Mouse (Mus musculus) lung, postnatal 0 days (tissue): Measurements from ENCODE around the gene Tekt4. TPM values are rescaled to one million over a fixed set of nuclear protein-coding genes. Genes with fewer than 3 reads are reported as not detected.

ENCODE experiments used
- ATAC-seq: fragments of 200-750 bp; cut with Nextera tagmentation; 2 replicates; pipeline ENCODE4 v1.8.0; 2017; ENCODE audit warnings: moderate library complexity
- DNase-seq: peaks from one replicate; pipeline ENCODE4 v3.0.0-alpha.2; 2016; ENCODE audit warnings: low spot score
- H3K27ac ChIP-seq: fragments of 300-500 bp; sonication (generic); 2 replicates; pipeline ENCODE4 v1.5.1; 2014; ENCODE audit warnings: antibody characterized with exemption, mild to moderate bottlenecking, low read length, mixed read lengths
- H3K27me3 ChIP-seq: fragments of 300-500 bp; sonication (generic); replicated peaks from 2 replicates; pipeline ENCODE4 v1.6.1; 2014; ENCODE audit warnings: low read length, mixed read lengths; ENCODE audit not compliant: insufficient read depth
- H3K36me3 ChIP-seq: fragments of 300-500 bp; sonication (generic); 2 replicates; pipeline ENCODE4 v1.6.1; 2014; ENCODE audit warnings: low read length, mixed read lengths; ENCODE audit not compliant: insufficient read depth
- H3K4me1 ChIP-seq: fragments of 300-500 bp; sonication (generic); 2 replicates; pipeline ENCODE4 v1.6.1; 2014; ENCODE audit warnings: antibody characterized with exemption, low read depth, low read length, mixed read lengths; ENCODE audit not compliant: insufficient read depth
- H3K4me2 ChIP-seq: fragments of 300-500 bp; sonication (generic); replicated peaks from 2 replicates; pipeline ENCODE4 v1.6.1; 2014; ENCODE audit warnings: low read depth, mild to moderate bottlenecking, low read length, moderate library complexity, mixed read lengths
- H3K4me3 ChIP-seq: fragments of 300-500 bp; sonication (generic); 2 replicates; pipeline ENCODE4 v1.5.1; 2014; ENCODE audit warnings: low read depth, low read length
- H3K9ac ChIP-seq: fragments of 300-500 bp; sonication (generic); replicated peaks from 2 replicates; pipeline ENCODE4 v1.6.1; 2014; ENCODE audit warnings: low read depth, mild to moderate bottlenecking
- H3K9me3 ChIP-seq: fragments of 300-500 bp; sonication (generic); 2 replicates; pipeline ENCODE4 v1.6.1; 2016; ENCODE audit warnings: low read length, mixed read lengths
- CTCF ChIP-seq: IDR thresholded peaks from 2 replicates; pipeline ENCODE4 v1.5.1; 2016; ENCODE audit warnings: antibody characterized with exemption, mild to moderate bottlenecking
- EP300 ChIP-seq: IDR thresholded peaks from 2 replicates; pipeline ENCODE4 v1.6.1; 2016; ENCODE audit warnings: antibody characterized with exemption, mild to moderate bottlenecking, control low read depth
- WGBS: fragments of 180-500 bp; shearing (Covaris S2); extraction: QIAGEN DNeasy Blood & Tissue Kit; methylation state at CpG from one replicate; pipeline ENCODE4 v1.1.7; 2014; 5-methylcytosine and 5-hydroxymethylcytosine counted together
- polyA plus RNA-seq: library from polyadenylated mRNA; unstranded; fragments of >200 nt; fragmentation: Nextera tagmentation; extraction: Ambion mirVana; gene quantifications from 2 replicates; pipeline ENCODE4 v1.2.1, GENCODE M21; 2015

Gene Tekt4
- polyA plus RNA-seq = 10.3 and 11.7 TPM in 2 replicates

- TF ChIP-seq CTCF = no peak
- no peak for TF ChIP-seq EP300
- no peak for DNase-seq
- Histone ChIP-seq H3K4me2 (no peak within 1 kb of the TSS), H3K9ac (no peak within 1 kb of the TSS), H3K4me3 (no peak within 1 kb of the TSS), H3K27ac (no peak within 1 kb of the TSS), H3K36me3 (no peaks in the 10 kb centered on the region), H3K27me3 (no peaks in the 10 kb centered on the region), H3K9me3 (no peaks in the 10 kb centered on the region), H3K4me1 (no peaks in the 10 kb centered on the region)
- no peak for ATAC-seq
- 39% methylated on average over 2 of the region's 2 CpGs for WGBS
These were observed at the start of gene Tekt4 for GRCm38 (mm10) chr17:25454272-25454671. TSS of gene Tekt4 (plus strand) at chr17:25454615.

GRCm38 (mm10) chr17:25405224-25405895 is 49.1 kb upstream of the Tekt4 start:
- no peak overlapping the region for H3K9ac ChIP-seq

GRCm38 (mm10) chr17:25406011-25406441 is 48.4 kb upstream of the Tekt4 start:
- Histone ChIP-seq H3K27me3 (no peaks in the 10 kb centered on the region), H3K9ac (no peak overlapping the region), H3K4me3 (no peak overlapping the region), H3K9me3 (no peaks in the 10 kb centered on the region), H3K36me3 (no peaks in the 10 kb centered on the region), H3K27ac (no peak overlapping the region), H3K4me2 (no peak overlapping the region), H3K4me1 (no peaks in the 10 kb centered on the region)
- WGBS = 31% methylated on average over 6 of the region's 6 CpGs
- ATAC-seq (no peak), DNase-seq (no peak)
- TF ChIP-seq EP300 = no peak
- no peak for TF ChIP-seq CTCF

More at GRCm38 (mm10) chr17:25405224-25405895, 49.1 kb upstream of the Tekt4 start:
- no peaks in the 10 kb centered on the region for H3K27me3 ChIP-seq
- no peak overlapping the region for H3K4me3 ChIP-seq
- DNase-seq = no peak
- no peak overlapping the region for H3K4me2 ChIP-seq
- no peaks in the 10 kb centered on the region for H3K4me1 ChIP-seq
- TF ChIP-seq CTCF (no peak), EP300 (no peak)
- no peak overlapping the region for H3K27ac ChIP-seq
- no peaks in the 10 kb centered on the region for H3K9me3 ChIP-seq
- H3K36me3 ChIP-seq = no peaks in the 10 kb centered on the region
- peak; percentile 76 for ATAC-seq
- 12% methylated on average over 10 of the region's 10 CpGs for WGBS

GRCm38 (mm10) chr17:25407352-25407751 is 47.1 kb upstream of the Tekt4 start:
- TF ChIP-seq EP300 = no peak
- TF ChIP-seq CTCF = no peak
- Histone ChIP-seq H3K27ac (no peak overlapping the region), H3K4me1 (no peaks in the 10 kb centered on the region), H3K9ac (no peak overlapping the region), H3K27me3 (no peaks in the 10 kb centered on the region), H3K4me3 (no peak overlapping the region), H3K36me3 (no peaks in the 10 kb centered on the region), H3K4me2 (no peak overlapping the region), H3K9me3 (no peaks in the 10 kb centered on the region)
- no peak for ATAC-seq
- 65% methylated on average over 4 of the region's 4 CpGs for WGBS
- DNase-seq = no peak

- no peak for ATAC-seq
- WGBS = 76% methylated on average over 7 of the region's 7 CpGs
- H3K4me2 ChIP-seq = no peak overlapping the region
- H3K9ac ChIP-seq = no peak overlapping the region
- no peak overlapping the region for H3K27ac ChIP-seq
- TF ChIP-seq CTCF = no peak
- TF ChIP-seq EP300 = no peak
- no peak overlapping the region for H3K4me3 ChIP-seq
- no peak for DNase-seq
- no peaks in the 10 kb centered on the region for H3K27me3 ChIP-seq
- H3K9me3 ChIP-seq = no peaks in the 10 kb centered on the region
- no peaks in the 10 kb centered on the region for H3K36me3 ChIP-seq
- H3K4me1 ChIP-seq = no peaks in the 10 kb centered on the region
These were observed 46.0 kb upstream of the Tekt4 start for GRCm38 (mm10) chr17:25408302-25408999.

- Histone ChIP-seq H3K9ac (no peak overlapping the region), H3K9me3 (no peaks in the 10 kb centered on the region), H3K4me1 (no peaks in the 10 kb centered on the region), H3K4me2 (no peak overlapping the region), H3K27me3 (no peaks in the 10 kb centered on the region), H3K4me3 (no peak overlapping the region), H3K27ac (no peak overlapping the region), H3K36me3 (no peaks in the 10 kb centered on the region)
- WGBS = 70% methylated on average over 7 of the region's 7 CpGs
- DNase-seq (no peak), ATAC-seq (no peak)
- TF ChIP-seq CTCF (no peak), EP300 (no peak)
These were observed 44.8 kb upstream of the Tekt4 start for GRCm38 (mm10) chr17:25409621-25410020.
